Mouse (Mus musculus): ENCODE measurements at regions not wholly inside any gene's neighbourhood (a gene's known extent, or its start where the extent isn't known, plus 50 kb on each side); places are given as distances from the start of the nearest gene placed in this dataset.

DNA sequence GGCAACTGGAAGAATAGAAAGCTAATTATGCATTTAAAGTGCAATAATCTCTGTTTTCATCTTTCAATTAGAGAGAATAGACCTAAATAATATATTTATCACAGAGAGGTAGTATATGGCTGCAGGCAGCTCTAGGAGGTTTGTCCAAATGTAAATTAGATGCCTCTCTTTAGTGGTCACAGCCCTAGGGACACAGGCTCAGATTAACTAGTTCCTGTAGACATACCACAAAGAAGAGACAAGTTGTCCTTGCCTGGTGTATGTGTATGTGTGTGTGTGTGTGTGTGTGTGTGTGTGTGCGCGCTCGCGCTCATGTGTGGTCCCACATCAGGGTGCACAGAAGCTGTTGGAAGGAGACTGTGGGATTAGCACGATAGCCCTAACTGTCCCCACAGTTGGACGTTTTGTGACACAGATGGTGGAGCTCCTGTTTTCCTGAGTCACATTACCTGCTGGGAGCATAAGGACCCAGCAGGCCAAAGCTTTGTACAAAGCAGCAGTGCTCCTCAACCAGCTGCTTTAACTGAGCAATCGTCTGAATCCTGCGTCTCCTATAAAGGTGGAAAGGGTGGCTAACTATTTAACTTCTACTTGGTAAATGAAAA, 138.5 kb upstream of the Lyplal1 start:
- Histone ChIP-seq H3K4me1 (replicated peaks) (peaks cover 4% of the 10 kb centered on the region), H3K4me2 (no peak overlapping the region), H3K36me3 (no peaks in the 10 kb centered on the region), H3K27me3 (no peaks in the 10 kb centered on the region), H3K27ac (no peak overlapping the region), H3K4me3 (no peak overlapping the region), H3K9me3 (replicated peaks) (no peaks in the 10 kb centered on the region), H3K9ac (no peak overlapping the region)
- 74% methylated on average over 8 of the region's 8 CpGs for WGBS
- ATAC-seq (replicated peaks; ENCODE audit: insufficient number of reproducible peaks, insufficient read depth, low FRiP score, low read depth), result no peak

DNA sequence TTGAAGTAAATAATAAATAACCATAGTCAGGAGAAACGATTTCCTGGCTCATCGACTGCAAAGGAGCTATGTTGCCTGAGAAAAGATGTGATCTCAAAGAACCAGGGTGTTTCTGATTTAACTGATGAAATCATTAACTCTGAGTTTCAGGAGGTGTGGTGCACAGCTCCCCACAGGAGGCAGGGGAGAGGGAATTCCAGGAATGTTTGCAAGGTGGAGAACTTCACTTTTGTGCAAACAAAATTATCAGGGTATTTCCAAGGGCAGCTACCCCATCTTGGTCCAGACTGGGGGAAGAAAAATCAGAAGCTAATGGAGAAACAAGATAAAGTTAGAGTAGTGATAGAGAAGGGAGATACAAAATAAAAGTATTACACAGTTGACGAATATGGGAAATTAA, 137.4 kb upstream of the Lyplal1 start:
- H3K4me1 ChIP-seq (replicated peaks), result peaks cover 8% of the 10 kb centered on the region
- no peaks in the 10 kb centered on the region for H3K27me3 ChIP-seq
- H3K4me3 ChIP-seq, result no peak overlapping the region
- H3K36me3 ChIP-seq, result no peaks in the 10 kb centered on the region
- no peak for ATAC-seq (replicated peaks; ENCODE audit: insufficient number of reproducible peaks, insufficient read depth, low FRiP score, low read depth)
- no peaks in the 10 kb centered on the region for H3K9me3 ChIP-seq (replicated peaks)
- WGBS, result 47% methylated on average over 3 of the region's 3 CpGs
- H3K9ac ChIP-seq, result no peak overlapping the region
- no peak overlapping the region for H3K27ac ChIP-seq
- no peak overlapping the region for H3K4me2 ChIP-seq

DNA sequence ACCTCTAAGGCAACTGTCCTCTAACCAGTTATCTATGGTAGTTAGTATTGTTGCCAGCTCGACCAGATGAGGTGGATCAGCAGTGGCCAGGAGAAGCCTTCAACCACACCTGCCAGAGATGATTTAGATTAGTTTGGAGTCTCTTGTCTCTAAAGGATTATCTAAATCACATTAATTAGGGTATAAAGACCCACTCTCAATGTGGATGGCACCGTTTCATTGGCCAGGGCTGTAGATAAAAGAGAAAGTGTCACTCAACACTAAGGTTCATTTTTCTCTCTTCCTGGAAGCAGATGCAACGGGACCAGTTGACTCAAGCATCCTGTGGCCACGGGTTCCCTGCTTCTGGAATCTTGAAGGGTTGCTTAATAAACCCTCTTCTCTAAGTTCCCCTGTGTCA, 135.4 kb upstream of the Lyplal1 start:
- Histone ChIP-seq H3K27ac (no peak overlapping the region), H3K36me3 (no peaks in the 10 kb centered on the region)

DNA sequence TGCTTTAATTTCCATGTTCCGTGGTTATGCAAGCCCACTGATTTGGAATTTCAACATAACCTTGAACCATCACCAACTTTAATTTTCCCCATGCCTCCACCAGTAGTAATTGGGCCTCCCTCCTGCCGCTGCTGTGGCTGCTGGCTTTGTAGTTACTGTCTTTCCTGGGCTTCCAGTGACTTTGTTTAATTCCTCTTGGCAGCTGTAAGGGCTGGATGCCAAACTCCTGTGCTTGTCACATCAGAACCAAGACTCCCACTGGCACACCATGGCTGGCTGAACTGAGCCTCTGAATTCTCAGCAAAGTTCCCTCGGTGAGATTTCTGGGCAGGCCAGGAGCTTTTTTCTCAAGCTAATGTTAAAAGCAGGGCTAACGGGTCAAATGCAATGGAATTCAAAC, 133.2 kb upstream of the Lyplal1 start:
- no peak overlapping the region for H3K4me2 ChIP-seq
- H3K36me3 ChIP-seq, result no peaks in the 10 kb centered on the region
- H3K4me1 ChIP-seq (replicated peaks), result peaks cover 8% of the 10 kb centered on the region
- 48% methylated on average over 4 of the region's 4 CpGs for WGBS
- no peaks in the 10 kb centered on the region for H3K9me3 ChIP-seq (replicated peaks)
- ATAC-seq (replicated peaks; ENCODE audit: insufficient number of reproducible peaks, insufficient read depth, low FRiP score, low read depth), result no peak
- H3K4me3 ChIP-seq, result no peak overlapping the region
- peak overlapping the region; percentile 31; the same call in 1 of the 2 replicates for H3K27ac ChIP-seq
- no peak overlapping the region for H3K9ac ChIP-seq
- no peaks in the 10 kb centered on the region for H3K27me3 ChIP-seq

More for the DNA sequence above, 135.4 kb upstream of the Lyplal1 start:
- Histone ChIP-seq H3K9me3 (replicated peaks) (no peaks in the 10 kb centered on the region), H3K4me2 (no peak overlapping the region), H3K27me3 (no peaks in the 10 kb centered on the region), H3K9ac (no peak overlapping the region), H3K4me3 (no peak overlapping the region), H3K4me1 (replicated peaks) (peaks cover 8% of the 10 kb centered on the region)
- WGBS, result 55% methylated on average over 4 of the region's 4 CpGs
- no peak for ATAC-seq (replicated peaks; ENCODE audit: insufficient number of reproducible peaks, insufficient read depth, low FRiP score, low read depth)

DNA sequence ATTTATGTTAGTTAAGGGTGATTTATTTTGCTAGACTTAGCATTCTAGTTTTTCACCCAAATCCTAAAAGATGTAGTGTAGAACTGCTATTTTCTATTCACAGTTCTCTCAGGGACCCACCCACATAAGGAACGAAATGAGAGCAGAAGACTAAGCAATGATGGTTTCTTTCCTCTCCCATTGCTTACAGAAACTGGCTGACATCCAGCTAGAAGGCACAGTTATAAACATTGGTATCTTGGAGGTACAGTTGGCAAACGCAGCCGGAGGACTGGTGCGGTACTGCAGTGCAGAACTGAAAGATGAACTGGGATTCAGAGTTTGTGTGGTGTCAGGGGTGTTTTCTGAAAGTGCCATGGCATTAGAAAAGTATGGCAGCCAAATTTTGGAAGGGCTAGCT, 132.1 kb upstream of the Lyplal1 start:
- no peaks in the 10 kb centered on the region for H3K36me3 ChIP-seq
- no peak overlapping the region for H3K9ac ChIP-seq
- no peak overlapping the region for H3K4me2 ChIP-seq
- H3K4me3 ChIP-seq, result no peak overlapping the region
- no peaks in the 10 kb centered on the region for H3K9me3 ChIP-seq (replicated peaks)
- H3K27me3 ChIP-seq, result no peaks in the 10 kb centered on the region
- H3K4me1 ChIP-seq (replicated peaks), result peaks cover 8% of the 10 kb centered on the region
- no peak overlapping the region for H3K27ac ChIP-seq
- 74% methylated on average over 4 of the region's 4 CpGs for WGBS
- ATAC-seq (replicated peaks; ENCODE audit: insufficient number of reproducible peaks, insufficient read depth, low FRiP score, low read depth), result no peak

DNA sequence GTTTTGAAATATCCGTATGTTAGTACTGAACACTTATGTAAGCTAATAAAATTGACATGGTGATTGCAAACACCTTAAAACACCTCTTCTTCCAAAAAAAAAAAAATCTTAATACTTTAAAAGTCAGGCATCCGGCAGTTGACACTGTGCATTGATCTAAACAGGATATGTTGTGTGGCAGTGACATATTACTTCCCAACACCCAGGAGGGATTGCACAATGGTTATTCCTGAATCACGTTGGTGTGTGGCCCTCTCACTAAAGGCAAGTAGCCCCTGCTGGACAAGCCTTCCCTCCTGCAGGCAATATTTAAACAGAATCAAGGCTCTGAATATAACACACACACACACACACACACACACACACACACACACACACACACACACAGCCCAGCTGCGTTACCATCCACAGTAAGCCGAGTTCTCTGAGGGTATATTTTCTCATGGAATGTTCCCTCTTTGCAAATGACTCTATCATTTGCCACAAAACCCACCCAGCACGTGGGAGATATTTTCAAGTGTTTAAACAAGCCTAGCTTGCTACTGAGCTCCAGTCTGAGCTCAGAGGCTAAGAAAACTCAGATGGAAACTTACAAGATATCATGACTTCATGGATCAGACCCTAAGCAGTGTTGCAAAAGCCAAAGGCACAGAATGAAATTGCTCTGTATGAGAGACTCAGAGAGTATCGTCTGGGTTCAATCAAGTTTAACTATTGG, 128.8 kb upstream of the Lyplal1 start:
- 66% methylated on average over 7 of the region's 7 CpGs for WGBS
- no peak overlapping the region for H3K27ac ChIP-seq
- no peaks in the 10 kb centered on the region for H3K36me3 ChIP-seq
- H3K9ac ChIP-seq, result no peak overlapping the region
- H3K4me3 ChIP-seq, result no peak overlapping the region
- no peaks in the 10 kb centered on the region for H3K27me3 ChIP-seq
- H3K9me3 ChIP-seq (replicated peaks), result no peaks in the 10 kb centered on the region
- ATAC-seq (replicated peaks; ENCODE audit: insufficient number of reproducible peaks, insufficient read depth, low FRiP score, low read depth), result no peak
- H3K4me1 ChIP-seq (replicated peaks), result peaks cover 5% of the 10 kb centered on the region
- no peak overlapping the region for H3K4me2 ChIP-seq

DNA sequence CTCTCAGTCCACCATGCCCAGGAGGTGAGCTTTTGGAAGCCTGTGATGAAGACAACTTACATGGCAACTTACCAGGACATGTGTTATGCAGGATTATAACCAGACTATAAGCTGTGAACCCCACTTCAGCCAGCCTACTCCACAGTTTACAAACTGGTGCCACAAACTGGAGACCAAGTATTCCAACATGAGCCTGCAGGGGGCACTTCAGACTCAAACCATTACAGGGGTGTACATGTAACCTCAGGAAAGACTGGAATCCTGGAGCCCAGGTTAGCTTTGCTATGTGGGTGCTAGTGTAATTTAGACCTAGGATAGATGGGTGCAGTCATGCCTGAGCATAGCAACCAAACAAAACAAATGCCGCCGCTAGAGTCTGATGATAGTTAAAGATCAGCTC, 124.0 kb upstream of the Lyplal1 start:
- Histone ChIP-seq H3K4me3 (no peak overlapping the region), H3K27me3 (no peaks in the 10 kb centered on the region), H3K4me1 (replicated peaks) (no peaks in the 10 kb centered on the region), H3K36me3 (no peaks in the 10 kb centered on the region), H3K4me2 (no peak overlapping the region), H3K9me3 (replicated peaks) (no peaks in the 10 kb centered on the region), H3K9ac (no peak overlapping the region), H3K27ac (no peak overlapping the region)
- ATAC-seq (replicated peaks; ENCODE audit: insufficient number of reproducible peaks, insufficient read depth, low FRiP score, low read depth), result no peak
- 88% methylated on average over 2 of the region's 2 CpGs for WGBS

DNA sequence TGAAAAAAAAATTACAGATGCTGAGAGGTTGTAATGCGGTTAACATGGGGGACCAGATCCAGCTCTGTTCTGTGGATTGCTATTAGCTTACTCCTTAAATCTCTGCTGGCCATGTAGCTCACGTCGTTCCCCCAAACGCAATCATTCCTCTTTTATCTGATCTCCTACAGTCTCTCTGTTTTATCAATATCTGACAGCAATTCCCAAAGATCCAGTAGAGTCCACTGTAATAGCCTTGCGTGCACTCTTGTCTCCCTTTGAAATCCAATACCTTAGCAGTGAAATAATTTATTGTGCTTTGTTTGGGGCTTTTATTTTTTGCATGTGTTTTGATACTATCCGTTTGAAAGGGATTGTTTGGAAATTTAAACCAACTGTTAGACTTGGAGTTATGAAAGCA, 120.4 kb upstream of the Lyplal1 start:
- H3K4me1 ChIP-seq (replicated peaks), result no peaks in the 10 kb centered on the region
- WGBS, result 64% methylated on average over 6 of the region's 6 CpGs
- no peak for ATAC-seq (replicated peaks; ENCODE audit: insufficient number of reproducible peaks, insufficient read depth, low FRiP score, low read depth)
- no peaks in the 10 kb centered on the region for H3K36me3 ChIP-seq
- no peak overlapping the region for H3K27ac ChIP-seq
- H3K9me3 ChIP-seq (replicated peaks), result no peaks in the 10 kb centered on the region
- no peak overlapping the region for H3K4me2 ChIP-seq
- no peak overlapping the region for H3K9ac ChIP-seq
- no peaks in the 10 kb centered on the region for H3K27me3 ChIP-seq
- no peak overlapping the region for H3K4me3 ChIP-seq

DNA sequence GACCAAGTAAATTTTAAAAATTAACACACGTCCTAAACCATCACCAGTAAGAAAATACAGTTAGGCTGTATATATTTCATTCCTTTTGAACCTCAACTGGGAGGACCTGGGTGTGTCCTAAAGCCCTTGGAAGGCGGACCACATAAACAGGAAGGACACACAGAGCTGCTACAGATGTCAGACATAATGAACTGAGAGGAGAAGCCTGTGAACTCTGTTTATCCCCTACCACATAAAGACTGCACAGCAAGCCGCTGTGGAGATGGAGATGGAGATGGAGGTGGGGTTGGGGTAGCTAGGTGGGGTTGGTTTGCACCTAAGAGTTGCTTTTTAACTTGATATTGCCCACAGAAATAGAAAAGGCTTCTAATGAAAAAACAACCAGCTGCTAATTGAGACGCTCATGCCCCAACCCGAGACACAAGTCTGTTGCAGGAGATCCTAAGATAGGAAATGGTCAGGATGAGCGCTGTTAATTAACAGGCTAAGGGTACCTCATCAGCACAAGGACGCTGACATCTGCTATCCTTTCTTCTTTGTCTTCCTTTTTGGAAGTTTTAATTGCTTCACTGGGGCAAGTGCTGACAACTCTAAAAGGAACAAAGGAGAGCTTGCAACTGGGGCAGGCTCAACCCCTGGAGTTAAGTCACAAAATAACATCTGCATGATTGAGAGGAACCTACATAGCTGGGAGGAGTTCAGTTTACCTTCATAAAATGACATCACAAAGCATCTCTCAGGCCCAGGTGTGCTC, 119.3 kb upstream of the Lyplal1 start:
- Histone ChIP-seq H3K4me3 (no peak overlapping the region), H3K27ac (no peak overlapping the region), H3K9ac (no peak overlapping the region), H3K27me3 (no peaks in the 10 kb centered on the region), H3K4me2 (no peak overlapping the region), H3K36me3 (no peaks in the 10 kb centered on the region), H3K9me3 (replicated peaks) (no peaks in the 10 kb centered on the region), H3K4me1 (replicated peaks) (no peaks in the 10 kb centered on the region)
- ATAC-seq (replicated peaks; ENCODE audit: insufficient number of reproducible peaks, insufficient read depth, low FRiP score, low read depth), result no peak
- 63% methylated on average over 7 of the region's 7 CpGs for WGBS

DNA sequence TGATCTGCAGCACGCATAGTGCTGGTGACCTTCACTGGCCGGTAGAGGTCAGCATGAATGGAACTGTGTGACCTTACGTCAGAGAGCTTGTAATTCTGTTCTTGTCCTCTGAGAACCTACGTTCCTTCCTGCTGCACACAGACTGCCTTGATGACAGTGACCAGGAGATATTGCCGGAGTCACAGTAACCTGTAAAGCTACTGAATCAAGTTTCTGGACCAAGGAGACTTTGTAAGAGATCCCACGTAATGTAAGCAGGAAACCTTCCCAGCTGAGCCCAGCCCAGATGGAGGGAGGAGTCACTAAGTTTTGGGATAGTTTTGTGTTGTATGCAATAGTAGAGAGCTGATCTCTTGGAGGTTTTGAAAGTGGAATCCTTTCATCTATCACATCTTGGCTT, 117.4 kb upstream of the Lyplal1 start:
- Histone ChIP-seq H3K4me3 (no peak overlapping the region), H3K36me3 (no peaks in the 10 kb centered on the region), H3K27me3 (no peaks in the 10 kb centered on the region), H3K4me1 (replicated peaks) (no peaks in the 10 kb centered on the region), H3K9ac (no peak overlapping the region), H3K27ac (no peak overlapping the region), H3K9me3 (replicated peaks) (no peaks in the 10 kb centered on the region), H3K4me2 (no peak overlapping the region)
- 68% methylated on average over 6 of the region's 6 CpGs for WGBS
- no peak for ATAC-seq (replicated peaks; ENCODE audit: insufficient number of reproducible peaks, insufficient read depth, low FRiP score, low read depth)

DNA sequence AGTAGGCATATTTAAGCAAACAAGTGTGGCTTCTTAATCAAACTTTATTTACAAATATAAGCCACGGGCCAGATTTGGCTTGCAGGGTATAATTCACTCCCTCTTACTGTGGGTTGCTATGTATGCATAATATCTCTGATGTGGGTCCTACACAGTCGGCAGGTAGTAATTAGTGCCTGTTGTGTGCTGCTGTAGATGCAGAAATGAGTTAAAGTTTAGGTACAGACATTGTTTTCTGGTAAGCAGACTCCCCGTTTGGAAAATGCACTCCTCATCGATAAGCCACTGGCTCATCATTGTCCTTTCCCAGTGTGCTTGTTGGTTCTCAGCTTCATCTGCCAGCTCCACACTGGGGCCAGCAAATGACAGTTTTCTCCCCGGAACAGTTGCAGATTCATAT, 113.4 kb upstream of the Lyplal1 start:
- no peaks in the 10 kb centered on the region for H3K4me1 ChIP-seq (replicated peaks)
- H3K4me3 ChIP-seq, result no peak overlapping the region
- no peak overlapping the region for H3K9ac ChIP-seq
- no peaks in the 10 kb centered on the region for H3K9me3 ChIP-seq (replicated peaks)
- ATAC-seq (replicated peaks; ENCODE audit: insufficient number of reproducible peaks, insufficient read depth, low FRiP score, low read depth), result no peak
- no peaks in the 10 kb centered on the region for H3K27me3 ChIP-seq
- no peak overlapping the region for H3K4me2 ChIP-seq
- H3K27ac ChIP-seq, result no peak overlapping the region
- H3K36me3 ChIP-seq, result no peaks in the 10 kb centered on the region
- WGBS, result 73% methylated on average over 5 of the region's 5 CpGs

All from heart, embryonic 15.5 days (tissue).